In the genomic region with DNA sequence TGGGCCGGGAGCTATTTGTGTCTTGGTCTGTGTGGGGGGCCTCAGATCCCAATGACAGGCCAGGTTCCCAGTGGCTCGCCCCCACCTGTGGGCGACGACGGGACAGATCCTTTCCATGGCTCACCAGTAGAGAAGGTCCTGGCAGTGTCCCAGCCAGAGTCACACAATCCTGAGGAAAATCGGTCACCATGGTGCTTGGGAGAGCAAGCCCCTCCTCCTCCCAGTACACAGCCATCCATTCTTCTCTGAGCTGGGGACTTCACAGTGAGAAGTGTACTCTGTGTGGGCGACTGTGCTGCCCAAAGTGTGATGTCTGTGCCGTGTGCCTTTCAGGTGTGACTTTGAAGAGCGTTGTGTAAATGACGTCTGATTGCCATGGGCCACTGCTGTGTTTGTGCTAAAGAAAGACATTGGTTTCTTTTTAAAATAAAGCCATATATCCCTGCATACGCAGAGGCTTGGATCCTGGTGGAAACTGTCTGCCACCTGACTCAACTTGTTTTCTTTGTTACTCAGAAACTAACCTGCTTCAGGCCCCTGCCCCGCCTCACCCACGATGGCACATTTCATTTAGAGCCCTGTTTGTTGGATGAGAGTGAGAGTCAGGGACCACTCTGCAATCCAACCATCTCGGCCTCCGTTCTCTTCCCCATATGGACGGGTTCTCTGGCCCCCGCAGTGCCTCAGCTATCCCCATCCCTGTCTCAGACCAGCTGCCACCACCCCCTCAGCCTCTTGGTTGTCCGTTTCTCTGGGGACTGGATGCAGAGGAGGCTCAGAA, we compare ENCODE assay signal across 10 mouse cellular contexts. TPM values are rescaled to one million over a fixed set of nuclear protein-coding genes. Genes with fewer than 3 reads are reported as not detected.
DNase-seq lines count a peak whose midpoint lies in the region; ATAC-seq lines count a peak whose summit lies in the region.
"Had no signal": no experiment of that assay in that cellular context is flagged by ENCODE, and none has a peak within 500 bp of the region (broad histone marks: within the 10 kb centered on the region; RNA-seq: fewer than 3 reads in every experiment).

No protein-coding gene starts in this region.

- ATAC-seq in forebrain, embryonic 12.5 days (ENCODE audit: low FRiP score) = no peak
- 0 out of 2 replicates have a peak, but pooled peaks have one; percentile 30 for ATAC-seq in limb, embryonic 15.5 days (ENCODE audit: insufficient number of reproducible peaks, low FRiP score, low TSS enrichment, low read depth)
- ATAC-seq in kidney, embryonic 16.5 days (ENCODE audit: low FRiP score, low TSS enrichment) = no peak
- ATAC-seq: intestine, embryonic 15.5 days; lung, postnatal 0 days had no signal

- H3K27ac ChIP-seq in forebrain, embryonic 12.5 days = 0 out of 2 replicates have a peak overlapping the region, but pooled peaks have one; percentile 2
- no peak overlapping the region for H3K27ac ChIP-seq in limb, embryonic 15.5 days
- H3K27ac ChIP-seq in kidney, embryonic 16.5 days (ENCODE audit: low read length) = no peak overlapping the region
- H3K27ac ChIP-seq: intestine, embryonic 15.5 days had no signal

- peaks cover 6% of the 10 kb centered on the region; the same call in 1 of the 2 replicates for H3K9me3 ChIP-seq in forebrain, embryonic 12.5 days
- no peaks in the 10 kb centered on the region for H3K9me3 ChIP-seq in limb, embryonic 15.5 days
- H3K9me3 ChIP-seq in kidney, embryonic 16.5 days (ENCODE audit: low read length) = peaks cover 6% of the 10 kb centered on the region; the same call in 1 of the 2 replicates
- H3K9me3 ChIP-seq: intestine, embryonic 15.5 days had no signal

- no peak overlapping the region for H3K9ac ChIP-seq in forebrain, embryonic 12.5 days
- no peak overlapping the region for H3K9ac ChIP-seq in limb, embryonic 15.5 days
- H3K9ac ChIP-seq in kidney, embryonic 16.5 days (replicated peaks; ENCODE audit: low read length) = no peak overlapping the region
- H3K9ac ChIP-seq: intestine, embryonic 15.5 days had no signal

- no peak overlapping the region for H3K4me3 ChIP-seq in forebrain, embryonic 12.5 days (replicated peaks)
- no peak overlapping the region for H3K4me3 ChIP-seq in limb, embryonic 15.5 days
- no peak overlapping the region for H3K4me3 ChIP-seq in kidney, embryonic 16.5 days (ENCODE audit: low read length)
- H3K4me3 ChIP-seq: intestine, embryonic 15.5 days had no signal

- peaks cover 19% of the 10 kb centered on the region for H3K4me1 ChIP-seq in forebrain, embryonic 12.5 days
- H3K4me1 ChIP-seq in limb, embryonic 15.5 days = peaks cover 17% of the 10 kb centered on the region
- peaks cover 10% of the 10 kb centered on the region for H3K4me1 ChIP-seq in kidney, embryonic 16.5 days (ENCODE audit: insufficient read depth, low read length)

- 81% methylated on average over 18 of the region's 18 CpGs for WGBS in forebrain, embryonic 12.5 days
- 73% methylated on average over 18 of the region's 18 CpGs for WGBS in limb, embryonic 15.5 days
- 79% methylated on average over 18 of the region's 18 CpGs for WGBS in kidney, embryonic 16.5 days

- DNase-seq in Muller cell, postnatal 12 days (ENCODE audit: inconsistent ontology term) = peak; percentile 62
- DNase-seq in layer of hippocampus, adult 8-10 months (ENCODE audit: low spot score in 2 of 2) = peak; percentile 80 to 86
- DNase-seq in gastrocnemius, adult 8-10 months (ENCODE audit: low spot score in 2 of 2) = no peak
- DNase-seq in T-cell, adult 2 months (ENCODE audit: low spot score) = no peak
- no peak for DNase-seq in liver

- no peak overlapping the region for H3K4me2 ChIP-seq in forebrain, embryonic 12.5 days
- H3K4me2 ChIP-seq in limb, embryonic 15.5 days = no peak overlapping the region
- no peak overlapping the region for H3K4me2 ChIP-seq in kidney, embryonic 16.5 days (replicated peaks; ENCODE audit: low read depth, low read length)
- H3K4me2 ChIP-seq: intestine, embryonic 15.5 days had no signal

- H3K36me3 ChIP-seq in forebrain, embryonic 12.5 days (replicated peaks) = no peaks in the 10 kb centered on the region
- H3K36me3 ChIP-seq in limb, embryonic 15.5 days = no peaks in the 10 kb centered on the region
- H3K36me3 ChIP-seq in kidney, embryonic 16.5 days (ENCODE audit: insufficient read depth, low read length) = no peaks in the 10 kb centered on the region
- H3K36me3 ChIP-seq: intestine, embryonic 15.5 days had no signal

- H3K27me3 ChIP-seq in forebrain, embryonic 12.5 days = no peaks in the 10 kb centered on the region
- H3K27me3 ChIP-seq in limb, embryonic 15.5 days = no peaks in the 10 kb centered on the region
- H3K27me3 ChIP-seq in kidney, embryonic 16.5 days (ENCODE audit: insufficient read depth, low read length) = no peaks in the 10 kb centered on the region
- H3K27me3 ChIP-seq: intestine, embryonic 15.5 days had no signal

RNA-seq across cellular contexts. Expression of gene Meltf, which starts 20.1 kb away (rescaled TPM):
- polyA plus RNA-seq in forebrain, embryonic 12.5 days (2016; fragmentation: Nextera tagmentation; extraction: Ambion mirVana) = 0.09 TPM in 2 replicates
- total RNA-seq in layer of hippocampus, adult 8-10 months (2022) = under 1 TPM in 3 of 4 experiments, not detected in 1; 0.24 to 0.61 (median 0.45) TPM
- polyA plus RNA-seq in limb, embryonic 15.5 days (2015; fragmentation: Nextera tagmentation; extraction: Ambion mirVana) = 5.2 and 5.5 TPM in 2 replicates
- polyA plus RNA-seq in kidney, embryonic 16.5 days (2015; fragmentation: Nextera tagmentation; extraction: Ambion mirVana) = 0.66 and 0.90 TPM in 2 replicates
- not detected for total RNA-seq in gastrocnemius, adult 8-10 months (2022)
- polyA plus RNA-seq: lung, postnatal 0 days had no signal

RNA-seq across cellular contexts. Expression of gene Pigz, which starts 34.9 kb away (rescaled TPM):
- 1.1 and 1.5 TPM in 2 replicates for polyA plus RNA-seq in forebrain, embryonic 12.5 days (2016; fragmentation: Nextera tagmentation; extraction: Ambion mirVana)
- total RNA-seq in layer of hippocampus, adult 8-10 months (2022) = 10 to 100 TPM; 17.5 to 25.7 (median 21.0) TPM
- polyA plus RNA-seq in limb, embryonic 15.5 days (2015; fragmentation: Nextera tagmentation; extraction: Ambion mirVana) = 0.49 and 0.91 TPM in 2 replicates
- 1.0 and 1.4 TPM in 2 replicates for polyA plus RNA-seq in kidney, embryonic 16.5 days (2015; fragmentation: Nextera tagmentation; extraction: Ambion mirVana)
- 1 to 10 TPM in 1 of 4 experiments, under 1 TPM in 3; 0.10 to 1.2 (median 0.16) TPM for total RNA-seq in gastrocnemius, adult 8-10 months (2022)

RNA-seq across cellular contexts. Expression of gene 0610012G03Rik, which starts 49.6 kb away (rescaled TPM):
- 79.7 and 91.9 TPM in 2 replicates for polyA plus RNA-seq in forebrain, embryonic 12.5 days (2016; fragmentation: Nextera tagmentation; extraction: Ambion mirVana)
- total RNA-seq in layer of hippocampus, adult 8-10 months (2022) = 10 to 100 TPM; 33.1 to 40.9 (median 36.7) TPM
- 84.4 and 86.4 TPM in 2 replicates for polyA plus RNA-seq in limb, embryonic 15.5 days (2015; fragmentation: Nextera tagmentation; extraction: Ambion mirVana)
- 96.2 and 103 TPM in 2 replicates for polyA plus RNA-seq in kidney, embryonic 16.5 days (2015; fragmentation: Nextera tagmentation; extraction: Ambion mirVana)
- total RNA-seq in gastrocnemius, adult 8-10 months (2022) = 10 to 100 TPM; 50.1 to 56.6 (median 51.4) TPM

RNA-seq across cellular contexts. Expression of gene Ncbp2, which starts 49.6 kb away (rescaled TPM):
- polyA plus RNA-seq in forebrain, embryonic 12.5 days (2016; fragmentation: Nextera tagmentation; extraction: Ambion mirVana) = 134 TPM in 2 replicates
- 10 to 100 TPM; 45.7 to 50.2 (median 48.6) TPM for total RNA-seq in layer of hippocampus, adult 8-10 months (2022)
- polyA plus RNA-seq in limb, embryonic 15.5 days (2015; fragmentation: Nextera tagmentation; extraction: Ambion mirVana) = 108 and 112 TPM in 2 replicates
- polyA plus RNA-seq in kidney, embryonic 16.5 days (2015; fragmentation: Nextera tagmentation; extraction: Ambion mirVana) = 115 and 119 TPM in 2 replicates
- total RNA-seq in gastrocnemius, adult 8-10 months (2022) = 10 to 100 TPM in 3 of 4 experiments, 1 to 10 TPM in 1; 9.6 to 13.5 (median 10.3) TPM

Comparison
In these comparisons a context has a peak if more than half of its experiments do, and no peak if none do; other contexts are left out.
1. DNase-seq: peak in Muller cell, postnatal 12 days (single experiment) and layer of hippocampus, adult 8-10 months (2 of 2); none in gastrocnemius, adult 8-10 months (0 of 2), T-cell, adult 2 months (single experiment) and liver (single experiment).